Mouse (Mus musculus): ENCODE data around the gene Lhx5. TPM values are rescaled to one million over a fixed set of nuclear protein-coding genes. Genes with fewer than 3 reads are reported as not detected.

Lhx5 gene
- polyA plus RNA-seq, 1 experiment from 2014 or later = 0.03 TPM

DNA sequence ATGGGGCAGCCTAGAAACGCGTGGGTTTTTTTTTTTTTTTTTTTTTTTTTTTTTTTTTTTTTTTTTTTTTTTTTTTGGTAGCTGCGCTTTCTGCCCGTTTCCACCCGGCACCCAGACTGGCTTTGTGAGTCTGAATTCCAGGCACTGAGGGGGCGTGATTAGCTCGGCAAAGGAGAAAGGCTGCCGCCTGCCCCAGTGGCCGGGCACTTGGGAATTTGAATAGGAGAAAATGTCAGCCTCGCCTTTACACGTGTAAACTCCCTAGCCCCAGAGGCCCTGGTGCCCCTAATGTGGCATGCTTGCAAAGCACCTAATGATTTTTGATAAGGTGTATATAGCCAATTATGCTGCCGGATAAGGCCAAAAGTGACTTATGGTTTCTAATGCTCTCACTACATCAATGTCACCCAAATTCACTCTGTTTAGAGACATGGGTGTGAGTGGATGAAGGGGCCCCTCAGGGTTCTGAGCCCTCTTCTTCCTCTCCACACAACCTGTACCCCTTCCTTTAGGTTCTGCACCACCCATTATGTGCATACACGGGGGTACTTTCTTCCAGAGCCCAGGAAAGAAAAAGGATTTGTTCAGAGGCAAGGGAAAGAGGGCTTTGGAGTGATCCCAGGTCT, 1.7 kb downstream of the Lhx5 start:
- no peak for ATAC-seq

GRCm38 (mm10) chr5:120434231-120434735, 2.8 kb downstream of the Lhx5 start:
- peaks cover 86% of the 10 kb centered on the region for H3K27me3 ChIP-seq
- no peak for TF ChIP-seq CTCF (IDR thresholded peaks at IDR 0.05)
- no peak for ATAC-seq
- ChIA-PET POLR2A (no interaction called here), CTCF (no interaction called here)
- DNase-seq (ENCODE audit: low read depth, low spot score) = no peak
- in situ Hi-C loops (cut with MboI; ENCODE audit: low pct_unique_long_range_greater_than_20kb) = no loop called here

More for the DNA sequence above, 1.7 kb downstream of the Lhx5 start:
- POLR2A ChIA-PET = interaction anchor here (0.6 kb wide), 2 partner anchors 156 to 168 kb away, joined by 3 to 6 read pairs; no protein-coding TSS in a partner anchor
- no peak for DNase-seq (ENCODE audit: low read depth, low spot score)
- CTCF ChIA-PET = no interaction called here
- in situ Hi-C loops (cut with MboI; ENCODE audit: low pct_unique_long_range_greater_than_20kb) = no loop called here
- TF ChIP-seq CTCF (IDR thresholded peaks at IDR 0.05) = no peak
- H3K27me3 ChIP-seq = peaks cover 86% of the 10 kb centered on the region

DNA sequence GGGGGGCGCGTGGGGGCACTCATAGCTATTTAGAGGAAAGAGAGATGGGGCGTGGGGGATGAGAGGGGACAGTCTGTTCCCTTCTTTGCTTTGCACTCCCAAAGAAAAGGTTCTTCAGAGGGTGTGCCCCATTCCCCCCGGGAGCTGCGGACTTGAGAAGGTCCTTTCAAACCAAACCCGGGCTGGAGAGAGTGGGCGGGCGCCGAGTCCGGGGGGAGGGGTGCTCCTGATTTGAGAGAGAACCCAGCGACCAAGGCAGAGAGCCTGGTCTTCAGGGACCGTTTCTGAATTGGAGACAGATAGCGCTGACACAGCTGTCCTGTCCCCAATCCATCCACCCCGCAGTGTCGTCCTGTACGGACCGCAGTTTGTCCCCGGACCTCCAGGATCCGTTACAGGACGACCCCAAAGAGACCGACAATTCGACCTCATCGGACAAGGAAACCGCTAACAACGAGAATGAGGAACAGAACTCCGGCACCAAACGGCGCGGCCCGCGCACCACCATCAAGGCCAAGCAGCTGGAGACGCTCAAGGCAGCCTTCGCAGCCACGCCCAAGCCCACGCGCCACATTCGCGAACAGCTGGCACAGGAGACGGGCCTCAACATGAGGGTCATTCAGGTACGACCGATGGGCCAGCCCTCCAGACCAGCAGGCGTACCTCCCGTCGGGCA, 3.6 kb downstream of the Lhx5 start:
- ATAC-seq (no peak), DNase-seq (ENCODE audit: low read depth, low spot score) (no peak)
- CTCF ChIA-PET = no interaction called here
- POLR2A ChIA-PET = no interaction called here
- peaks cover 86% of the 10 kb centered on the region for H3K27me3 ChIP-seq
- TF ChIP-seq CTCF (IDR thresholded peaks at IDR 0.05) = no peak
- in situ Hi-C loops (cut with MboI; ENCODE audit: low pct_unique_long_range_greater_than_20kb) = no loop called here

DNA sequence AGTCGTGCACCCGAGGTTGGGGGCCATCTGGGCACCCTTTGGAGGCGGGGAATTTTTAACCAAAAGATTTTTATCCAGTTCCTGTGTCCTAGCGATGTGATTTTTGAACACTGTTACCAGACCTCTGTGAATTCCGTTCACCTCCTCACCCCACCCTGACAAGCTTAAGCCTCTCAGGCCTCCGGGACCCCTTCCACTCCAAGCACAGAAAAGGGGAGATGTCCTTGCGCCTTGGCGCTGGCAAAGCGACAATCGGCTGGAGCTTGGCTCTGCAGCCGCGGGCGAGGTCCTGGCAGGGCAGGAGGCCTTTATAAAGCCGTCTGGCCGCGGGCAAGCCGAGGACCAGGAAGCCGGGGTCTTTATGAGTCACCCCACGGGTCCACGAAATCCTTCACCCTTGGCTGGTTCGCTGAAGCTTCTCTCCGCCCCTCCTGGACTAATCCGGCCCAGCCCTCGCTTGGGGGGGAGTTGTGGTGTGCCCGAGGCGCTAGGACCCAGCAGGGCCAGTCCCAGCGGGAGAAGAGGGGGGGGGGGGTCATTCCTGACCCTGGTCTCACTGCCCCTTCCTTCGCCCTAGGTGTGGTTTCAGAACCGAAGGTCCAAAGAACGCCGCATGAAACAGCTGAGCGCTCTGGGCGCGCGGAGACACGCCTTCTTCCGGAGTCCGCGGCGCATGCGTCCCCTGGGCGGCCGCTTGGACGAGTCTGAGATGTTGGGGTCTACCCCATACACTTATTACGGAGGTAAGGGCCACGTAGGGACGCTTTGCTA, 4.4 kb downstream of the Lhx5 start:
- CTCF ChIA-PET = interaction anchor here (0.8 kb wide), 1 partner anchor 12 kb away, joined by 3 read pairs; no protein-coding TSS in a partner anchor
- in situ Hi-C loops (cut with MboI; ENCODE audit: low pct_unique_long_range_greater_than_20kb) = no loop called here
- TF ChIP-seq CTCF (IDR thresholded peaks at IDR 0.05) = no peak
- ATAC-seq (no peak), DNase-seq (ENCODE audit: low read depth, low spot score) (no peak)
- POLR2A ChIA-PET = no interaction called here
- peaks cover 82% of the 10 kb centered on the region for H3K27me3 ChIP-seq

- POLR2A ChIA-PET = no interaction called here
- TF ChIP-seq CTCF (IDR thresholded peaks at IDR 0.05) = no peak
- peaks cover 71% of the 10 kb centered on the region for H3K27me3 ChIP-seq
- DNase-seq (ENCODE audit: low read depth, low spot score) (no peak), ATAC-seq (no peak)
- CTCF ChIA-PET = no interaction called here
- in situ Hi-C loops (cut with MboI; ENCODE audit: low pct_unique_long_range_greater_than_20kb) = no loop called here
Measured at GRCm38 (mm10) chr5:120436885-120437495, 5.5 kb downstream of the Lhx5 start.

- ATAC-seq (no peak), DNase-seq (ENCODE audit: low read depth, low spot score) (no peak)
- in situ Hi-C loops (cut with MboI; ENCODE audit: low pct_unique_long_range_greater_than_20kb) = no loop called here
- POLR2A ChIA-PET = no interaction called here
- peaks cover 65% of the 10 kb centered on the region for H3K27me3 ChIP-seq
- no peak for TF ChIP-seq CTCF (IDR thresholded peaks at IDR 0.05)
- CTCF ChIA-PET = no interaction called here
Measured at GRCm38 (mm10) chr5:120437539-120437938, 6.0 kb downstream of the Lhx5 start.

- H3K27me3 ChIP-seq = peaks cover 62% of the 10 kb centered on the region
- ChIA-PET POLR2A (no interaction called here), CTCF (no interaction called here)
- in situ Hi-C loops (cut with MboI; ENCODE audit: low pct_unique_long_range_greater_than_20kb) = no loop called here
- DNase-seq (ENCODE audit: low read depth, low spot score) (no peak), ATAC-seq (no peak)
- TF ChIP-seq CTCF (IDR thresholded peaks at IDR 0.05) = no peak
Measured at GRCm38 (mm10) chr5:120437986-120438385, 6.5 kb downstream of the Lhx5 start.

DNA sequence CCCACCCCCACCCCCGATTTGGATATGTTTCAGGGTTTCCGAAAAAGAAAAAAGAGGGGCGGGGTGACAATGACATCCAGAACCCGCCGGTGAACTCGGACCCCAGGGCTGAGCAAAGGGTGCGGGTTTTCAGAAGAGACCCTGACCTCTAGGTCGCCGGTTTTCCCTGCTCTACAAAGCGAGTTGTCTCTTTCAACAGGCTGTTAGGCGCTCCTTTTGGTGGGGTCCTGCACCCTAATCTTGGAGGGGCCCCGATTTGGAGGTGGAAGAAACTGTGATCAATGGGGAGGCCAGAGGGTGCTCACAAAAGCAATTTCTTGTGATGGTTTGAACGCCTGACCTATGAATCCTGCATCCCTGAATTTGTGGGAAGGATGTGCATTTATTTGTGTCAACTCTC, 7.0 kb downstream of the Lhx5 start:
- TF ChIP-seq CTCF (IDR thresholded peaks at IDR 0.05) = no peak
- DNase-seq (ENCODE audit: low read depth, low spot score) (no peak), ATAC-seq (no peak)
- peaks cover 57% of the 10 kb centered on the region for H3K27me3 ChIP-seq
- ChIA-PET CTCF (no interaction called here), POLR2A (no interaction called here)
- in situ Hi-C loops (cut with MboI; ENCODE audit: low pct_unique_long_range_greater_than_20kb) = no loop called here

GRCm38 (mm10) chr5:120438991-120439710, 7.7 kb downstream of the Lhx5 start:
- in situ Hi-C loops (cut with MboI; ENCODE audit: low pct_unique_long_range_greater_than_20kb) = no loop called here
- peaks cover 51% of the 10 kb centered on the region for H3K27me3 ChIP-seq
- TF ChIP-seq CTCF (IDR thresholded peaks at IDR 0.05) = no peak
- ATAC-seq = no peak
- DNase-seq (ENCODE audit: low read depth, low spot score) = no peak
- CTCF ChIA-PET = no interaction called here
- POLR2A ChIA-PET = no interaction called here
